Mouse (Mus musculus) megakaryocyte-erythroid progenitor cell, adult 5-6 weeks (primary cell): Measurements from ENCODE around the gene 6330409D20Rik. TPM values are rescaled to one million over a fixed set of nuclear protein-coding genes. Genes with fewer than 3 reads are reported as not detected.

Source experiments
- total RNA-seq, 2 experiments: library from RNA; stranded (forward) in 1 of 2; stranded (reverse) in 1 of 2; fragments of 200-1000, 215-1000 nt in 1 of 2; fragments of >200 nt in 1 of 2; fragmentation: Nextera tagmentation in 1 of 2; gene quantifications; 2 replicates each; pipeline ENCODE4 v1.2.3; 2014 to 2017

The 6330409D20Rik gene
- total RNA-seq, 2 experiments from 2014 or later, result not detected

Other genes starting within 250 kb of the 6330409D20Rik start
- 1.5 and 2.9 TPM in 2 replicates for gene Fam102a, start 205.7 kb downstream of the 6330409D20Rik start, total RNA-seq (2014; fragmentation: Nextera tagmentation)
- gene Fam102a, start 205.7 kb downstream of the 6330409D20Rik start, total RNA-seq (2017), result 0.34 and 2.3 TPM in 2 replicates
- gene Dpm2, start 170.2 kb downstream of the 6330409D20Rik start, total RNA-seq (2014; fragmentation: Nextera tagmentation), result 94.2 and 108 TPM in 2 replicates
- 33.0 and 38.5 TPM in 2 replicates for gene Dpm2, start 170.2 kb downstream of the 6330409D20Rik start, total RNA-seq (2017)
- not detected in 2 replicates for gene Pip5kl1, start 166.2 kb downstream of the 6330409D20Rik start, total RNA-seq (2014; fragmentation: Nextera tagmentation)
- gene Pip5kl1, start 166.2 kb downstream of the 6330409D20Rik start, total RNA-seq (2017), result 0.23 TPM in 1 of 2 replicates, not detected in the other
- not detected in 2 replicates for gene 9430097D07Rik, start 165.3 kb downstream of the 6330409D20Rik start, total RNA-seq (2014; fragmentation: Nextera tagmentation)
- gene 9430097D07Rik, start 165.3 kb downstream of the 6330409D20Rik start, total RNA-seq (2017), result 0.75 TPM in 1 of 2 replicates, not detected in the other
- 21.5 and 29.8 TPM in 2 replicates for gene St6galnac4, start 153.9 kb downstream of the 6330409D20Rik start, total RNA-seq (2014; fragmentation: Nextera tagmentation)
- gene St6galnac4, start 153.9 kb downstream of the 6330409D20Rik start, total RNA-seq (2017), result 22.3 and 22.7 TPM in 2 replicates
- gene St6galnac6, start 141.3 kb downstream of the 6330409D20Rik start, total RNA-seq (2014; fragmentation: Nextera tagmentation), result 13.8 and 19.1 TPM in 2 replicates
- 6.5 and 12.9 TPM in 2 replicates for gene St6galnac6, start 141.3 kb downstream of the 6330409D20Rik start, total RNA-seq (2017)
- gene Ak1, start 119.3 kb downstream of the 6330409D20Rik start, total RNA-seq (2014; fragmentation: Nextera tagmentation), result 1.7 and 2.4 TPM in 2 replicates
- 1.2 and 8.0 TPM in 2 replicates for gene Ak1, start 119.3 kb downstream of the 6330409D20Rik start, total RNA-seq (2017)
- gene Eng, start 94.4 kb downstream of the 6330409D20Rik start, total RNA-seq (2014; fragmentation: Nextera tagmentation), result 97.0 and 99.9 TPM in 2 replicates
- gene Eng, start 94.4 kb downstream of the 6330409D20Rik start, total RNA-seq (2017), result 10.8 and 21.3 TPM in 2 replicates
- gene Fpgs, start 36.9 kb downstream of the 6330409D20Rik start, total RNA-seq (2014; fragmentation: Nextera tagmentation), result 94.2 and 96.1 TPM in 2 replicates
- 45.7 and 66.1 TPM in 2 replicates for gene Fpgs, start 36.9 kb downstream of the 6330409D20Rik start, total RNA-seq (2017)
- 95.7 and 133 TPM in 2 replicates for gene Cdk9, start 27.9 kb downstream of the 6330409D20Rik start, total RNA-seq (2014; fragmentation: Nextera tagmentation)
- gene Cdk9, start 27.9 kb downstream of the 6330409D20Rik start, total RNA-seq (2017), result 29.6 and 46.5 TPM in 2 replicates
- 2.5 and 5.4 TPM in 2 replicates for gene Sh2d3c, start 20.0 kb downstream of the 6330409D20Rik start, total RNA-seq (2014; fragmentation: Nextera tagmentation)
- 1.1 and 1.4 TPM in 2 replicates for gene Sh2d3c, start 20.0 kb downstream of the 6330409D20Rik start, total RNA-seq (2017)
- 29.8 and 30.9 TPM in 2 replicates for gene Tor2a, start 16.2 kb upstream of the 6330409D20Rik start, total RNA-seq (2014; fragmentation: Nextera tagmentation)
- 17.1 and 17.4 TPM in 2 replicates for gene Tor2a, start 16.2 kb upstream of the 6330409D20Rik start, total RNA-seq (2017)
- gene Ttc16, start 34.6 kb upstream of the 6330409D20Rik start, total RNA-seq (2014; fragmentation: Nextera tagmentation), result not detected in 2 replicates
- gene Ttc16, start 34.6 kb upstream of the 6330409D20Rik start, total RNA-seq (2017), result 1.6 TPM in 1 of 2 replicates, not detected in the other
- gene Ptrh1, start 34.8 kb upstream of the 6330409D20Rik start, total RNA-seq (2014; fragmentation: Nextera tagmentation), result 5.2 and 6.9 TPM in 2 replicates
- 0.46 and 3.9 TPM in 2 replicates for gene Ptrh1, start 34.8 kb upstream of the 6330409D20Rik start, total RNA-seq (2017)
- not detected in 2 replicates for gene Cfap157, start 43.4 kb upstream of the 6330409D20Rik start, total RNA-seq (2014; fragmentation: Nextera tagmentation)
- not detected in 2 replicates for gene Cfap157, start 43.4 kb upstream of the 6330409D20Rik start, total RNA-seq (2017)
- 30.2 and 47.7 TPM in 2 replicates for gene Stxbp1, start 106.2 kb upstream of the 6330409D20Rik start, total RNA-seq (2014; fragmentation: Nextera tagmentation)
- gene Stxbp1, start 106.2 kb upstream of the 6330409D20Rik start, total RNA-seq (2017), result 6.5 and 10.4 TPM in 2 replicates
- gene Fam129b, start 135.1 kb upstream of the 6330409D20Rik start, total RNA-seq (2014; fragmentation: Nextera tagmentation), result 9.0 and 16.3 TPM in 2 replicates
- gene Fam129b, start 135.1 kb upstream of the 6330409D20Rik start, total RNA-seq (2017), result 13.8 TPM in 2 replicates
- 3,260 and 3,361 TPM in 2 replicates for gene Rpl12, start 220.5 kb upstream of the 6330409D20Rik start, total RNA-seq (2014; fragmentation: Nextera tagmentation)
- 3,030 and 3,103 TPM in 2 replicates for gene Rpl12, start 220.5 kb upstream of the 6330409D20Rik start, total RNA-seq (2017)
- gene Lrsam1, start 220.6 kb upstream of the 6330409D20Rik start, total RNA-seq (2014; fragmentation: Nextera tagmentation), result 5.1 and 12.6 TPM in 2 replicates
- gene Lrsam1, start 220.6 kb upstream of the 6330409D20Rik start, total RNA-seq (2017), result 6.3 and 7.9 TPM in 2 replicates
- gene Slc2a8, start 241.1 kb upstream of the 6330409D20Rik start, total RNA-seq (2014; fragmentation: Nextera tagmentation), result 15.5 and 27.2 TPM in 2 replicates
- gene Slc2a8, start 241.1 kb upstream of the 6330409D20Rik start, total RNA-seq (2017), result 3.4 and 4.8 TPM in 2 replicates